Mouse (Mus musculus): ENCODE results near the gene Dhcr7.

DNA sequence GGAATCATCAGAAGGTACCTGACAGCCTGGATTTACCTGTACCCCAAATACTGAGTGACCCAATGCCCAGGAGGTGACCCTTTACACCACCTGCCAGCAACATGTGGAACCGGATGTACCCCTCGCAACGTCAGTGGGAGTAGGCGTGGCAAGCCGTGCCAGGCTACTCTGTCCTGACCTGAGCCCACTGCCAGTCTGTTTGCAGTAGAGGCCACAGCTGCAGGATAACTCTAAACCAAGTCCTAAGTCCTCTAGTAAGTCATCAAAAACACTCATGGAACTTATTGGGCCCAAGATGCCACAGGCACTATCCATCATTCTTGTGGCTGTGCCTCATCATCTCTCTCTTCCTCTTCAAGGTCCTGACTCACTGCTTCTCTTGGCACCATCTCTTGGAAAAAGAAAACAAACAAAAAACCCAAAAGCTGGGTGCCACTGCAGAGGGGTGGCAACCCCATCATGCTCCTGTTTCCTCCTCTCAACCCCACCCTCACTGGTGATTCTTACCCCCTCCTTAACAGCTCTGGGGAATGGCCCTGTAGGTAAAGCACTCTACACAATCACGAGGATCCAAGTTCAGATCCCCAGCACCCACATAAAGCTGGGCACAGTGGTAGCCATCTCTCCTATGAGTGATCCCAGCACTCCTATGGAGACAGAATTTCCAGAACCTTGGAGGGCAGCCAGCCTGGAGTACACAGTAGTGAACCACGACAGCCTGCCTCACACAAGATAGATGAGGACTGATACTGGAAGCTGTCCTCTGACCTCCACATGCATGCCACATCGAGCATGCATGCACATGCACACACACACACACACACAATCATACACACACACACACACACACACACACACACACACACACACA, 21.5 kb upstream of the Dhcr7 start:
- TF ChIP-seq CTCF (IDR thresholded peaks at IDR 0.05; ENCODE audit: low read depth) (no peak), EP300 (IDR thresholded peaks at IDR 0.05; ENCODE audit: low read depth) (no peak)

Data from liver, postnatal 0 days (tissue).